Mouse (Mus musculus): ENCODE results near the gene Slc39a11. TPM values are rescaled to one million over a fixed set of nuclear protein-coding genes. Genes with fewer than 3 reads are reported as not detected.

Slc39a11 gene
- polyA plus RNA-seq, 1 experiment from 2014 or later = 33.9 TPM

DNA sequence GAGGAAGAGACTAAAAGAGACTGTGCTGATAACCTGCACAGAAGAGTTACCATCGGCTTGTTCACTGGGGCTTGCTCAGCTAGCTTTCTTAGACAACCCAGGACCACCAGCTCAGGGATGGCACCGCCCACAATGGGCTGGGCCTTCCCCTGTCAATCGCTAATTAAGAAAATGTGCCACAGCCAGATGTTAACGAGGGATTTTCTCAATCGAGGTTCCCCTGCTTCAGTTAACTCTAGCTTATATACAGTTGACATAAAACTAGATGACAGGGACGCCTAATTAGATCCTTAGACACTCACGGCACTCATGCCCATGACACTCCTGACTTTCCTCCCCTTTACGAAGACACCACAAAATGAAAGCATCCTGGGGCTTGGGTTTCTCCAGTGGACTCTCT is 268.3 kb downstream of the Slc39a11 start:
- Histone ChIP-seq H3K36me3 (replicated peaks) (no peaks in the 10 kb centered on the region), H3K9ac (no peak overlapping the region), H3K27me3 (replicated peaks) (no peaks in the 10 kb centered on the region), H3K27ac (no peak overlapping the region), H3K9me3 (no peaks in the 10 kb centered on the region), H3K4me2 (no peak overlapping the region), H3K4me1 (peaks cover 17% of the 10 kb centered on the region; the same call in 1 of the 2 replicates), H3K4me3 (no peak overlapping the region)
- ATAC-seq (replicated peaks) = no peak
- 65% methylated on average over 8 of the region's 8 CpGs for WGBS

- H3K36me3 ChIP-seq (replicated peaks) = no peaks in the 10 kb centered on the region
- H3K9ac ChIP-seq = no peak overlapping the region
- ATAC-seq (replicated peaks) = no peak
- no peak overlapping the region for H3K27ac ChIP-seq
- 75% methylated on average over 9 of the region's 9 CpGs for WGBS
- peaks cover 10% of the 10 kb centered on the region; the same call in 1 of the 2 replicates for H3K4me1 ChIP-seq
- no peaks in the 10 kb centered on the region for H3K9me3 ChIP-seq
- no peak overlapping the region for H3K4me3 ChIP-seq
- H3K27me3 ChIP-seq (replicated peaks) = no peaks in the 10 kb centered on the region
- H3K4me2 ChIP-seq = no peak overlapping the region
Observed at GRCm38 (mm10) chr11:113378867-113379266, 271.0 kb downstream of the Slc39a11 start.

DNA sequence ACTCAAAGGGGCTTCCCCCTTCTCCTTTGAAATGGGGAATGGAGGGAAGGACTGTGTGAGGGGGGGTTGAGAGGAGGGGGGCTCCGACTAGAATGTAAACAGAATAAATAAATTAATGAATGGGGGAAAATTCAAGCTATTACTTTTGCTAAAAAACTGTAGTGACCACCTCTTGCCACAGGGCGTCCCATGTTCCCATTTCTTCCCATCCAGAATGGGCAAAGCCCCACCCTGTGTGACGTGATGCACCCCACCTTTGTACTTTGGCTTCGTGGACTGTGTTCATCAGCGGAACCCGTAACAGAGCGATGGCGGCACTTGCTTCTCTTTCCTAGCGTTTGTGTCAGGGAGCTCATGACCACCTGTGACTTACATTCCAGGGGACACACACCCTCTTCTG is 273.8 kb downstream of the Slc39a11 start:
- WGBS = 85% methylated on average over 9 of the region's 9 CpGs
- Histone ChIP-seq H3K27me3 (replicated peaks) (no peaks in the 10 kb centered on the region), H3K4me1 (peaks cover 5% of the 10 kb centered on the region; the same call in 1 of the 2 replicates), H3K4me2 (no peak overlapping the region), H3K27ac (no peak overlapping the region), H3K9ac (no peak overlapping the region), H3K36me3 (replicated peaks) (no peaks in the 10 kb centered on the region), H3K9me3 (no peaks in the 10 kb centered on the region), H3K4me3 (no peak overlapping the region)
- ATAC-seq (replicated peaks) = no peak

DNA sequence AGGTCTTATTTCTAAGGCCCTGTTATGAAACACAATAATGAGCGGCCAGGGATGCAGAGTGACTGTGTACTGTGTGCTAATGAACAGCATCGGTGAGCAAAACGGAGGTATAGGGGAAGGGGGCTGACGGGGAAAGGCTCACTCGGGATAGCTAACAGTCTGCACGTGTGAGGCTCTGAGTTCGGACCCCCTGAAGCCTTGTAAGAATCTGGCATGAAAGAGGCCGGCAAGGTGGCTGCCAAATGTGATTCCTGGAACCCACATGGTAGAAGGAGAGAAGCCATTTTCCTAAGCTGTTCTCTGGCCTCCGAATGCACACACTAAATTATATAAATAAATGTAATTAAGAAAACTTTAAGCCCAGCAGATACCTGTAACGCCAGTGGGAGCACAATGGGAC is 276.0 kb downstream of the Slc39a11 start:
- Histone ChIP-seq H3K27ac (no peak overlapping the region), H3K4me2 (no peak overlapping the region), H3K27me3 (replicated peaks) (no peaks in the 10 kb centered on the region), H3K4me3 (no peak overlapping the region), H3K36me3 (replicated peaks) (no peaks in the 10 kb centered on the region), H3K9me3 (no peaks in the 10 kb centered on the region), H3K4me1 (peaks cover 5% of the 10 kb centered on the region; the same call in 1 of the 2 replicates), H3K9ac (no peak overlapping the region)
- no peak for ATAC-seq (replicated peaks)
- 78% methylated on average over 10 of the region's 10 CpGs for WGBS

- peaks cover 5% of the 10 kb centered on the region; the same call in 1 of the 2 replicates for H3K4me1 ChIP-seq
- H3K27ac ChIP-seq = no peak overlapping the region
- H3K27me3 ChIP-seq (replicated peaks) = no peaks in the 10 kb centered on the region
- 79% methylated on average over 9 of the region's 9 CpGs for WGBS
- ATAC-seq (replicated peaks) = no peak
- no peaks in the 10 kb centered on the region for H3K9me3 ChIP-seq
- H3K4me2 ChIP-seq = no peak overlapping the region
- H3K4me3 ChIP-seq = no peak overlapping the region
- no peaks in the 10 kb centered on the region for H3K36me3 ChIP-seq (replicated peaks)
- H3K9ac ChIP-seq = no peak overlapping the region
Observed at GRCm38 (mm10) chr11:113373331-113373730, 276.5 kb downstream of the Slc39a11 start.

DNA sequence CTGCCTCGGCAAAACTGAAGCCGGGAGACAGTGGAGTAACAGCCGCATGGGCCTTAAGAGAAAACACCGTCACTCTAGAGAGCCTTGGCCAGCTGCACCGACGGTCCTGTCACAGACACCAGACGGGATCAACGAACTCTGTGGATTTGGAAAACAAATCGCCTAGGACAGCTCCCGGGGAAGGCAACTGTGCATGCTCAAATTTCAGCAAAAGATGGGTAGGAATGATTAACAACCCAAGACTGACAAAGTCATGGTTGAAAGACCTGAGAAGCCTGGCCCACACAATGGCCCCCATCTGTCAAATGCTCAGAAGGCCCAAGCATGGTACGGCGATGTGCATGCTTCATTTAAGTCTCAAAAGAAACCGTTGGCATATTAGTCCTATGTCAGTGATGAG is 281.8 kb downstream of the Slc39a11 start:
- Histone ChIP-seq H3K4me3 (no peak overlapping the region), H3K9me3 (no peaks in the 10 kb centered on the region), H3K27ac (no peak overlapping the region), H3K4me1 (peaks cover 12% of the 10 kb centered on the region), H3K4me2 (no peak overlapping the region), H3K9ac (no peak overlapping the region), H3K36me3 (replicated peaks) (no peaks in the 10 kb centered on the region), H3K27me3 (replicated peaks) (no peaks in the 10 kb centered on the region)
- ATAC-seq (replicated peaks) = no peak
- WGBS = 35% methylated on average over 13 of the region's 13 CpGs

- H3K4me3 ChIP-seq = no peak overlapping the region
- peak; percentile 50; the same call in 1 of the 2 replicates for ATAC-seq (replicated peaks)
- no peak overlapping the region for H3K4me2 ChIP-seq
- no peak overlapping the region for H3K9ac ChIP-seq
- H3K9me3 ChIP-seq = no peaks in the 10 kb centered on the region
- 23% methylated on average over 19 of the region's 19 CpGs for WGBS
- peaks cover 12% of the 10 kb centered on the region for H3K4me1 ChIP-seq
- H3K27me3 ChIP-seq (replicated peaks) = no peaks in the 10 kb centered on the region
- H3K27ac ChIP-seq = no peak overlapping the region
- no peaks in the 10 kb centered on the region for H3K36me3 ChIP-seq (replicated peaks)
Observed at GRCm38 (mm10) chr11:113366257-113367030, 283.4 kb downstream of the Slc39a11 start.

DNA sequence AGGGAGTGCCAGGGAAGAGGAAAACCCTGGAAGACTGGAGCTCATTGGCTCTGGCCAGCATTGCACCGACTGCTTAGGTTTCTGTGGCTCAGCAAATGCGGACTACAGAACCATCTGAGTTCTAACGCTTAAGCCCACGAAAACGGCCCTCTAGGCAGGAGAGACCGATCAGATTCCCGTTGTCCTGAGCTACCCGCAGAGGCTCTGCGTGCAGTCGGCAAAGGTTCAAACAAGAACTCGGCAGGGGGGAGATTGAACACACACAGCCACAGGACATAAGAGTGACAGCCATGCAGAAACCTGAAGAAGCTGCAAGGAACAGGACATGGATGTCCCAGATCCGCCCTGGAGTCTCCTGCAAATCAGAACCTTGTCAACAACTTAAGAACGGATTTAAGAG is 286.1 kb downstream of the Slc39a11 start:
- no peak for ATAC-seq (replicated peaks)
- Histone ChIP-seq H3K4me3 (no peak overlapping the region), H3K27ac (no peak overlapping the region), H3K9me3 (no peaks in the 10 kb centered on the region), H3K27me3 (replicated peaks) (no peaks in the 10 kb centered on the region), H3K4me1 (peaks cover 12% of the 10 kb centered on the region), H3K4me2 (no peak overlapping the region), H3K9ac (no peak overlapping the region), H3K36me3 (replicated peaks) (no peaks in the 10 kb centered on the region)
- WGBS = 20% methylated on average over 13 of the region's 13 CpGs

- Histone ChIP-seq H3K27ac (no peak overlapping the region), H3K4me1 (peaks cover 12% of the 10 kb centered on the region), H3K4me3 (no peak overlapping the region), H3K4me2 (no peak overlapping the region), H3K36me3 (replicated peaks) (no peaks in the 10 kb centered on the region), H3K9ac (no peak overlapping the region), H3K9me3 (no peaks in the 10 kb centered on the region), H3K27me3 (replicated peaks) (no peaks in the 10 kb centered on the region)
- WGBS = 91% methylated on average over 7 of the region's 7 CpGs
- ATAC-seq (replicated peaks) = no peak
Observed at GRCm38 (mm10) chr11:113362617-113363016, 287.3 kb downstream of the Slc39a11 start.

GRCm38 (mm10) chr11:113360049-113360835 is 289.6 kb downstream of the Slc39a11 start:
- Histone ChIP-seq H3K9me3 (no peaks in the 10 kb centered on the region), H3K4me3 (no peak overlapping the region), H3K27me3 (replicated peaks) (no peaks in the 10 kb centered on the region), H3K9ac (no peak overlapping the region), H3K27ac (no peak overlapping the region), H3K4me2 (no peak overlapping the region), H3K36me3 (replicated peaks) (no peaks in the 10 kb centered on the region), H3K4me1 (peaks cover 11% of the 10 kb centered on the region; the same call in 1 of the 2 replicates)
- no peak for ATAC-seq (replicated peaks)
- WGBS = 89% methylated on average over 10 of the region's 10 CpGs

- no peaks in the 10 kb centered on the region for H3K36me3 ChIP-seq (replicated peaks)
- H3K27me3 ChIP-seq (replicated peaks) = no peaks in the 10 kb centered on the region
- H3K9me3 ChIP-seq = no peaks in the 10 kb centered on the region
- WGBS = 46% methylated on average over 5 of the region's 5 CpGs
- no peak for ATAC-seq (replicated peaks)
- H3K27ac ChIP-seq = no peak overlapping the region
- H3K4me2 ChIP-seq = no peak overlapping the region
- H3K9ac ChIP-seq = no peak overlapping the region
- no peak overlapping the region for H3K4me3 ChIP-seq
- H3K4me1 ChIP-seq = peaks cover 22% of the 10 kb centered on the region
Observed at GRCm38 (mm10) chr11:113355932-113356331, 293.9 kb downstream of the Slc39a11 start.

DNA sequence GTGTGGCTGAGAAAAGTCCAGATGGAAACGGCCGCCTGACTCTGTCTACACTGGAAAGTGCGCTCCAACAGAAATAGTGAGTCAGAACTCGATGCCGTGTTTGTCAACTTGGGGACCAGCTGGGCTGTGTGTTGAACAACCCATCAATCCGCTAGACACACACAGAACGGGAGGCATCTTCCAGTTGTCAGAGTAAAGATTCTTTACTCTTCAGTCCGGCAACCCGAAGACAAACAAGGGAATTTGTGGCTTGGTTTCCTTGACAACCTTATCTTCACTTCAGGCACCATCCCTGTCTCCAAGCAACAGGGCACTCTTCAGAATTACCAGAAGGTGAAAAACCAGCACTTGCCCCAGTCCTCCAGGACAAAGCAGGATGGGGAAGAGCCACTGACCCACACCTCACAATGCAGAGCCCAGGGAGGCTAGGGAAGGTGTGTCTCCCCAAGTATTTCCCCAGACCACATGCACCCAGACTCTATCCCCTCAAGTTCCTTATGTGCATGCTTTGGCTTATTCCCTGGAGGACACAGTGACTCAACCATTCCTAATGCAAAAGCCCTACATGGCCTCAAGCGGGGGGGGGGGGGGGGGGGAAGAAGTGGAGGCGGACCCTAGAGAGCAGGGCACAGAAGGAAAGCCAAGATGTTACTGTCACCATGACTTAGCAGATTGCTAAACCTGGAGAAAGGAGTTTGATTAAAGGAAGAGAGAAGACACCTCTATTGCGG is 297.6 kb downstream of the Slc39a11 start:
- no peak overlapping the region for H3K4me3 ChIP-seq
- no peaks in the 10 kb centered on the region for H3K9me3 ChIP-seq
- H3K27ac ChIP-seq = peak overlapping the region; percentile 60
- H3K4me2 ChIP-seq = 0 out of 2 replicates have a peak overlapping the region, but pooled peaks have one; percentile 0
- H3K36me3 ChIP-seq (replicated peaks) = no peaks in the 10 kb centered on the region
- H3K4me1 ChIP-seq = peaks cover 23% of the 10 kb centered on the region
- WGBS = 42% methylated on average over 10 of the region's 12 CpGs
- H3K27me3 ChIP-seq (replicated peaks) = no peaks in the 10 kb centered on the region
- no peak overlapping the region for H3K9ac ChIP-seq
- peak; percentile 71 for ATAC-seq (replicated peaks)
